Mouse (Mus musculus) ES-E14 (cell line): Measurements from ENCODE around the gene Ppm1l. TPM values are rescaled to one million over a fixed set of nuclear protein-coding genes. Genes with fewer than 3 reads are reported as not detected.
A peak's percentile ranks its signal among the peaks of the same experiment; 100 is the strongest.

Experiments used
- DNase-seq: peaks from one replicate; pipeline ENCODE4 v3.0.0-alpha.2; 2013; ENCODE audit warnings: low read depth, low spot score
- H3K27ac ChIP-seq: 2 replicates; pipeline ENCODE4 v1.5.1; 2012; ENCODE audit warnings: low read depth, mild to moderate bottlenecking, low read length, moderate library complexity, mixed read lengths; ENCODE audit not compliant: poor library complexity, insufficient read depth, severe bottlenecking
- H3K36me3 ChIP-seq: 2 replicates; pipeline ENCODE4 v1.6.1; 2012; ENCODE audit warnings: mild to moderate bottlenecking, low read length, moderate library complexity, mixed read lengths; ENCODE audit not compliant: control insufficient read depth, poor library complexity, insufficient read depth, severe bottlenecking
- H3K4me1 ChIP-seq, 2 experiments: fragments of 150-350 bp in 1 of 2; sonication (generic) in 1 of 2; 2 replicates each; pipeline ENCODE4 v1.6.1; 2012; ENCODE audit warnings: low read length in 2 of 2, mild to moderate bottlenecking in 1 of 2, mixed read lengths in 1 of 2; ENCODE audit not compliant: control insufficient read depth in 2 of 2, insufficient read depth in 2 of 2, poor library complexity in 1 of 2
- H3K4me3 ChIP-seq, 2 experiments: fragments of 150-350 bp in 1 of 2; sonication (generic) in 1 of 2; 2 replicates each; pipeline ENCODE4 v1.5.1; 2012; ENCODE audit warnings: low read length in 2 of 2, low read depth in 1 of 2, mild to moderate bottlenecking in 1 of 2, mixed read lengths in 1 of 2; ENCODE audit not compliant: insufficient read depth in 1 of 2, poor library complexity in 1 of 2, severe bottlenecking in 1 of 2
- H3K9ac ChIP-seq: 2 replicates; pipeline ENCODE4 v1.6.1; 2012; ENCODE audit warnings: low read depth, mild to moderate bottlenecking, low read length, mixed read lengths; ENCODE audit not compliant: poor library complexity, insufficient read depth, severe bottlenecking
- H3K9me3 ChIP-seq: fragments of 150-350 bp; sonication (generic); 2 replicates; pipeline ENCODE4 v1.6.1; 2012; ENCODE audit warnings: low read depth, mild to moderate bottlenecking, low read length; ENCODE audit not compliant: control insufficient read depth, insufficient read depth
- CHD2 ChIP-seq: IDR thresholded peaks from 2 replicates; pipeline ENCODE4 v1.6.1; 2014; ENCODE audit warnings: mild to moderate bottlenecking, low read depth, low read length, inconsistent platforms
- HCFC1 ChIP-seq: IDR thresholded peaks from 2 replicates; pipeline ENCODE4 v1.6.1; 2012; ENCODE audit warnings: low read length, inconsistent platforms, borderline replicate concordance; ENCODE audit not compliant: insufficient read depth
- MAFK ChIP-seq: IDR thresholded peaks from 2 replicates; pipeline ENCODE4 v1.6.1; 2014; ENCODE audit warnings: mild to moderate bottlenecking, low read depth, low read length, inconsistent platforms; ENCODE audit not compliant: insufficient read depth
- ZC3H11A ChIP-seq: IDR thresholded peaks from 2 replicates; pipeline ENCODE4 v1.6.1; 2012; ENCODE audit warnings: low read depth, mild to moderate bottlenecking, inconsistent platforms, low read length, borderline replicate concordance
- ZNF384 ChIP-seq: IDR thresholded peaks from 2 replicates; pipeline ENCODE4 v1.6.1; 2012; ENCODE audit warnings: low read depth, low read length, inconsistent platforms
- in situ Hi-C, 2 experiments: fragments of 600-800 bp; cut with MboI; formaldehyde crosslinking; loops; one replicate each; pipeline ENCODE4 v1.15.1; 2025; ENCODE audit warnings: low sequenced_read_pairs in 2 of 2, inconsistent platforms in 1 of 2; ENCODE audit not compliant: unreplicated experiment in 2 of 2
- total RNA-seq: library from RNA; depleted of rRNA; stranded (reverse); fragments of 300-350 nt; gene quantifications from 2 replicates; pipeline ENCODE4 v1.2.3, GENCODE M21; 2012; rRNA removed

Ppm1l gene
- total RNA-seq, 1 experiment, result 5.6 TPM

DNA sequence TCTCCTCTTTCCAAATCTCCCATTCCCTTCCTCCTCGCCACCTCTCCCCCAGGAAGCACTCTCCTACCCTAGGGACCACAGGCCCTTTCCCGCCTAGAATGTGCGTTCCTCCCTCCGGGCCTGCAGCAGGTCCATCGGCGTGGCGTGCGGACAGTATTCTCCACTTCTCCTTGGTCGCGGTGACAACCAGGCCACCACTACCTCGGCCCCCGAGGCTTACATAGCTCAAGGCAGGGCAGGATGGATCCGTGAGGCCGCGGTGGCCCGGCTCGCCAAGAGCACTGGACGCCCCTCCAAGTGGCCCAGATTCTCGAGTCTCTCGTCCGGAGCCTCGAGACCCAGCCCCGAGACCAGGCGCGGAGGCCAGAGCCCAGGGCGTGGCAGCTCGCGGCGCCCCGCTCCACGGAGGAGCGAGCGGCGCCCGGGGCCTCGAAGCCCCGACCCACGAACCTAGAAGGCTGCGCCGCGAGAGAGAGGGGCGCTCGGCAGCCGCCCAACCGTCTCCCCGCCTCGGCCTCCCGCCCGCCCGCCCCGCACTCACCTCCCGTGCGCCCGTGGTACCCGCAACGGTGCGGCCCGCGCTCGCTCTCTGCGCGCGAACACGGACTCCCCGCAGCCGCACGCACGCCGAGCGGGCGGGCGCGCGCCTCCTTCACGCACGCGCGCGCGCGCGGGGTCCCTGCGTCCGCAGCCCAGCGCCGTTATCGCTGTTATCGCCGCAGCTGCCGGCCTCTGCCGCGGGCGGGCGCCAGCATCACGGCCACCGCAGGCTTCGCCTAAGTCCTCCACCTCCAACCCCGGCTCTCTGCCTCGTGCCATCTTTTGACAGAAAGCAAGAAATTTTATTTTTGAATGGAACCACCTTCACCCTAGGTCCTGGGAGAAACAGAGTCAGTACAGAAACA, 281.9 kb downstream of the Ppm1l start, which contains the start of gene B3galnt1:
B3galnt1 (minus strand) TSS at position 700 of the 905 bp plus-strand sequence.
- peak within 1 kb of the TSS; percentile 70 to 82 for H3K4me3 ChIP-seq
- DNase-seq, result no peak
- in situ Hi-C loops, result no loop called here
- no peaks in the 10 kb centered on the region for H3K9me3 ChIP-seq
- no peak within 1 kb of the TSS for H3K27ac ChIP-seq
- no peak for TF ChIP-seq HCFC1
- no peak for TF ChIP-seq CHD2
- TF ChIP-seq ZC3H11A, result no peak
- TF ChIP-seq MAFK, result no peak
- no peak for TF ChIP-seq ZNF384
- no peaks in the 10 kb centered on the region for H3K36me3 ChIP-seq
- peaks cover 4 to 7% of the 10 kb centered on the region in 2 experiments; a peak in 3 of 4 replicates for H3K4me1 ChIP-seq
- H3K9ac ChIP-seq, result peak within 1 kb of the TSS; percentile 73

DNA sequence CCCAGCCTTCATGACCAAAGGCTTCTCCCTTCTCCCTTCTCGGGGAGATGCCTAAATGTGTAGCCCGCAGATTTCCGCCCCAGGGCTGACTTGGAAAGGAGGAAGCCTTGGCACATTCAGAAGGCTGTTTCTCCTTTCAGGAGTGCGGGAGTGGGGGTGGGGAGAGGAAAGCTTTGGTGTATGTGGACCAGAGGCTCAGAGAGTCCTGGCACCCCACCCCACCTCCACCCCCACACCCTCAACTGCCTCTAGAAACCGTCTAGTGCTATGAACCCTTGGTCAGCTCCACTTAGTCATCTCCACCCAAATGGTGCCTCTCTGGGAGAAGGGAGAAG, 282.5 kb downstream of the Ppm1l start:
- Histone ChIP-seq H3K4me3 (peak overlapping the region; percentile 70 to 82), H3K27ac (no peak overlapping the region), H3K9ac (peak overlapping the region; percentile 54; the same call in 1 of the 2 replicates), H3K4me1 (peaks cover 4 to 6% of the 10 kb centered on the region in 2 experiments; a peak in 3 of 4 replicates), H3K9me3 (no peaks in the 10 kb centered on the region), H3K36me3 (no peaks in the 10 kb centered on the region)
- TF ChIP-seq ZC3H11A (no peak), MAFK (no peak), HCFC1 (no peak), ZNF384 (no peak)
- no peak for DNase-seq
- in situ Hi-C loops, result no loop called here

DNA sequence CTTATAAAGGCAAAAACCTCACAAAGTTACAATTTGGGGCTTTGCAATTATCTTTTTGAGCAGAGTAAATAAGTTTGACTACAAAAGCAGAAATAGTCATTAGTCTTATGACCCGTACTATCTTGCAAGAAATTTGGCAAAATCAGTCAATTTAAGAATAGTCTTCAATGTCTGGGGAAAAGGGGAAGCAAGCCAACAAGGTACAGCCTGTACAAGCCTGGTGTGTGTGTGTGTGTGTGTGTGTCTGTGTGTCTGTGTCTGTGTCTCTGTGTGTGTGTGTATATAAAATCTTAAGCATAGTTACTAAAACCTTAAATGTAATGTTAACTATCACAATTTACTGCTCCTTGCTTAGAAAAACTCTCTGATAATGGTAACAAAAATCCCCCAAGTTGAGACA, 290.3 kb downstream of the Ppm1l start:
- H3K36me3 ChIP-seq, result no peaks in the 10 kb centered on the region
- no peaks in the 10 kb centered on the region for H3K9me3 ChIP-seq
- in situ Hi-C loops, result no loop called here
- H3K27ac ChIP-seq, result no peak overlapping the region
- H3K4me3 ChIP-seq, result no peak overlapping the region
- no peaks in the 10 kb centered on the region for H3K4me1 ChIP-seq
- no peak overlapping the region for H3K9ac ChIP-seq
- DNase-seq, result no peak
- no peak for TF ChIP-seq CHD2
- TF ChIP-seq ZC3H11A, result no peak
- TF ChIP-seq ZNF384, result no peak
- no peak for TF ChIP-seq HCFC1
- TF ChIP-seq MAFK, result no peak

DNA sequence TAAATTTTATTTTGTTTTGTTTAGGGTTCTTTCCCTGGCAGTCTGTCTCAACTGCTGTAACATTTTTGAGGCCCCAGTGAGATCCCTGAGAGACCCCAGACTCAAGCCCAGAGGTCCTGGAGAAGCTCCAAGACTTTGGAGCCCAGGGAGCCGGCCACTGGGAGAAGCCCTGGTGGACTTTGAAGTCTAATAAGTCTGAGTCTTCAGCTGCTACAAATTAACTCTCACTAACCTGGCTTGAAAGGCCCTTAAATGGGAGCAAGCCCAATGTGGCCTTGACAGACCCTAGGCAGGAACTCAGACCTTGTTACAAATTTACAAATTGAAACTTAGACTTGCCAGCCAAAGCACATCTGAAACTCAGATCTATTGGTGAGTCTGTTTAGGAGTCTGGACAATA, 290.8 kb downstream of the Ppm1l start:
- H3K27ac ChIP-seq, result no peak overlapping the region
- H3K9ac ChIP-seq, result no peak overlapping the region
- H3K36me3 ChIP-seq, result no peaks in the 10 kb centered on the region
- H3K4me3 ChIP-seq, result no peak overlapping the region
- TF ChIP-seq ZNF384, result no peak
- TF ChIP-seq CHD2, result no peak
- TF ChIP-seq MAFK, result no peak
- TF ChIP-seq HCFC1, result no peak
- TF ChIP-seq ZC3H11A, result no peak
- no peak for DNase-seq
- H3K4me1 ChIP-seq, result no peaks in the 10 kb centered on the region
- in situ Hi-C loops, result no loop called here
- no peaks in the 10 kb centered on the region for H3K9me3 ChIP-seq

DNA sequence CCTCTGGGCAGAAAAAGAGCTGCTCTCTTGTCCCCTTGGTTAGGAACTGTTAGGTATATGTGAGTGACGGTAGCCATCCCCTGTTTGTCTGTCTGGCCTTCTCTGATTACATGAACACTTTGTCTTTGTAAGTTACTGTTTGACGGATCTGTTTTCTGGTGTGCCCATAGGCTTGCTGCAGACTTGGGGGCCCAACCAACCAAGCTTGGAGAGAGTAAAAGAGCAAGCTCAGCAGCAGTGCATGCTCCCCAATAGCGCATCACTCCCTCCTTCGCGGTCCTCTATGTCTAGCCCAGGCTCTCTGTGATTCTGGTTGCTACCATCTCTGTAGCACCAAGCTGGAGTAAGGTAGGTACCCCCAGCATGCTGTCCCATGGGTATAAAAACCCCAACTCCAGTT, 291.2 kb downstream of the Ppm1l start:
- no peak for DNase-seq
- Histone ChIP-seq H3K9me3 (no peaks in the 10 kb centered on the region), H3K36me3 (no peaks in the 10 kb centered on the region), H3K9ac (no peak overlapping the region), H3K4me3 (no peak overlapping the region), H3K4me1 (no peaks in the 10 kb centered on the region), H3K27ac (no peak overlapping the region)
- in situ Hi-C loops, result no loop called here
- TF ChIP-seq MAFK, result no peak
- no peak for TF ChIP-seq ZC3H11A
- no peak for TF ChIP-seq CHD2
- TF ChIP-seq HCFC1, result no peak
- no peak for TF ChIP-seq ZNF384

Other genes with a start within 250 kb of the Ppm1l start
- 21.2 and 33.8 TPM in 2 replicates for gene Kpna4, start 189.7 kb upstream of the Ppm1l start, total RNA-seq
- not detected in 2 replicates for gene Arl14, start 94.4 kb upstream of the Ppm1l start, total RNA-seq